Mouse (Mus musculus) layer of hippocampus, postnatal 36 days (tissue): ENCODE measurements around the gene Akap9. TPM values are rescaled to one million over a fixed set of nuclear protein-coding genes. Genes with fewer than 3 reads are reported as not detected.
"Not testable (repeated sequence)": the region's sequence is repeated elsewhere in the genome, so short reads cannot be mapped to it uniquely, and the experiment has no call there.

Experiments used
- DNase-seq, 2 experiments: peaks; one replicate each; pipeline ENCODE4 v3.0.0; 2022
- total RNA-seq, 2 experiments: library from RNA; stranded (reverse); gene quantifications; 2 replicates each; pipeline ENCODE4 v1.2.3; 2021

The Akap9 gene
- 10 to 100 TPM; 69.9 to 72.0 TPM for total RNA-seq

GRCm38 (mm10) chr5:3927801-3928689 is at the start of gene Akap9:
Gene Akap9, plus strand, starts transcription at chr5:3928054.
- DNase-seq = peak; percentile 59 to 65

GRCm38 (mm10) chr5:3886862-3887261 is 41.0 kb upstream of the Akap9 start:
- DNase-seq = not testable (repeated sequence)

- no peak for DNase-seq
Observed at GRCm38 (mm10) chr5:3889201-3889600, 38.7 kb upstream of the Akap9 start.

- DNase-seq = peak; percentile 18 to 22
Observed at GRCm38 (mm10) chr5:3893459-3894293, 34.2 kb upstream of the Akap9 start, which contains the start of gene Mterf1a. Gene Mterf1a, minus strand, starts transcription at chr5:3893933.

DNA sequence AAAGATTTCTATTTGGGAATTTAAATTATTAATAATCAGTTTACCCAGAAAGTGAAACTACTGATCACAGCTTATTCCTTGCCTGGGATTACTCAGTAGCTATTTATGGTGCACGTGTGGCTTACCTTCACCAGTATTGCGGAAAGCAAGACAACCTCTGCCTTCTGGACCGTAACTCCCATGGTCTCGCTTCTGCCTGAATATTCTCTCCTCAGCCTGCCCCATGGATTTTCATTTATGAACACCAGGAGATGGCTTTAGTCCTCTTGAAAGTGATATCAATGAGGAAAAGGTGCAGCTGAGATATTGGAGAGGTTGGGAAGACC is 33.6 kb upstream of the Akap9 start:
- DNase-seq = not testable (repeated sequence)

DNA sequence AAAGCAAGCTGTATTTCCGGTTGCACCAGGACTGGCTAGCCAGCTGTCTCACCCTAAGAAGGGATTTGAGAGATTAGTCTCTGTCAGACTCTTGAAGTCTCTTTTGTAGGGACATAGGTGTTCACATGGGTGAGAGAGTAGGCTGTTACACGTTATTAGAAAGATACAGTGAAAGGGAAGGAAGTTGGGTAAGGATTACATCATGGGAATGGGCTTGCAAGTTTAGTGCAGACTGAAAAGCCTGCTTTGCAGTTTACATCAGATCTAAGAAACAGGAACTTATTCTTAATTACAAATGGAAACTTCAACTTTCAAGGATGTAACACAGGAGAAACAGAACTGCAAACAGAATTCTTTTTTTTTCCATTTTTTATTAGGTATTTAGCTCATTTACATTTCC is 22.4 kb upstream of the Akap9 start:
- DNase-seq = no peak

DNA sequence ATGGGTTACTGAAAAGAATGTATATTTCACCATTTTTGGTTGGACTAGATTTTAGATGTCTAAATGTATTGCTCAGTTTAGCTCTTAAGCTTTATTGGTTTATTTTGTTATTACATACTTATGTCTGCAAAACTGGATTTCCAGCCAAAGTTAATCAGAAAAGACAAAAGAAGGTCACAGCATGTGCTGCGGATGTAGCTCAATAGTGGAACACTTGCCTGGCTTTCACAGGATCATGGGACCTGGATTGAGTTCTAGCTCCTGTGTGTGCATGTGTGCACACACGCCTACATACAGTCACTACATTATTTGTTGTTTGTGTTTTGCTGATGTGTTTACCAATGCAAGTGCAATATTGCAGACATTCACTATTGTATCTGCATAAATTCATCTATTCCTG is 5.5 kb upstream of the Akap9 start:
- no peak for DNase-seq

DNA sequence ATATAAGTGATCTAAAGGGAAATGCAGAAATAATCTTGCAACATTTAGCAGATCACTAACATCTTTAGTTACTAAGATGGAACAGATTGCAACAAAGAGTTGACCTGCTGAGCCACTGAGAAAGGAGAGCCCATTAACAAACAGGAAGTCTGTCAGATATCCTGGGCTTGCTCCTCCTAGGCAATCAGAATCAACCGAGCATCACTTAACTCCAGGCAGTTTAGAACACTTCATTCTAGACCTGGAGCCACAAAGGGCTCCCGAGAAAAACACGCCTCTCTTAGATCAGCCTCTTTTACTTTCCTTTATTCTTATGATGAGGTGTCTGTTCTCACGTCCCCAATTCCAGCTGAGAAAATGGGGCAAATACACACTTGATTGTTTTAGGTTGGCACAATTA is 1.2 kb upstream of the Akap9 start:
- no peak for DNase-seq

DNA sequence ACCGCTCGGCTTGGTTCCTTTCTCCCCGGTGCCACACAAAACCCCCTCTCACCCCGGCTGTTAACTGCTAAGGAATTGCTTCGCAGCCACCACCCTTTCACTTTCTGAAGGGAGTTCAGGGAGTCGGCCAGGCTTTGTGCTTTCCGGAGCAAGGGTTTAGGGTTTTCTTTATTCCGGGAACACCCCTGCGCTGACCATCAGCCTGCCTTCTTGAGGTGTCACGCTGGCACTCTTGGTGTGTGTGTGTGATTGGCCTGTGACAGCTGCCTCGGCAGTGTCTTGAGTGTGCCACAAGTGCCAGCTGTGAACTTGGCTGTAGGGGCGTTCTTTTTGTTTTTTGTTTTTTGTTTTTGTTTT is 814 bp downstream of the Akap9 start:
- DNase-seq = peak; percentile 9 to 15

GRCm38 (mm10) chr5:3930760-3931159 is 2.9 kb downstream of the Akap9 start:
- no peak for DNase-seq

- no peak for DNase-seq
Observed at GRCm38 (mm10) chr5:3931636-3932035, 3.8 kb downstream of the Akap9 start.

GRCm38 (mm10) chr5:3933551-3933950 is 5.7 kb downstream of the Akap9 start:
- no peak for DNase-seq

DNA sequence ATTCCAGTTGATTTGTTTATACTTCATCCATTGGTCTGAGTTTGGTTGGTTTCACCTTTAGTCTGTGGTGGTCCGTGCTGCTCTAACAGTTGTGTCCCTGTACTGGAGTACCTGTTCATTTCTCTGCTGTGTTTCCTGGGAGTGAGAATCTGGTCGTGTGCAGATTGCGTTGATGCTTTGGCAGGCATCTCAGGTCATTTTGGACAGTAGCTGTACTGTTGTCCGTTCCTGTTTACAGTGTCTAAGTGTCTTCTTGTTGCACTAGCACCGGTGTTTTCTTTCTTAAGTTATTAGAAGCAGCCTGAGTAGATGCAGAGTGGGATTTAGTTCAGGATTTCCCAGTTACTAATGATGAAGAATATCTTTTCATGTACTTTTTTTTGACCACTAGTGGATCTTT is 7.4 kb downstream of the Akap9 start:
- DNase-seq = no peak

DNA sequence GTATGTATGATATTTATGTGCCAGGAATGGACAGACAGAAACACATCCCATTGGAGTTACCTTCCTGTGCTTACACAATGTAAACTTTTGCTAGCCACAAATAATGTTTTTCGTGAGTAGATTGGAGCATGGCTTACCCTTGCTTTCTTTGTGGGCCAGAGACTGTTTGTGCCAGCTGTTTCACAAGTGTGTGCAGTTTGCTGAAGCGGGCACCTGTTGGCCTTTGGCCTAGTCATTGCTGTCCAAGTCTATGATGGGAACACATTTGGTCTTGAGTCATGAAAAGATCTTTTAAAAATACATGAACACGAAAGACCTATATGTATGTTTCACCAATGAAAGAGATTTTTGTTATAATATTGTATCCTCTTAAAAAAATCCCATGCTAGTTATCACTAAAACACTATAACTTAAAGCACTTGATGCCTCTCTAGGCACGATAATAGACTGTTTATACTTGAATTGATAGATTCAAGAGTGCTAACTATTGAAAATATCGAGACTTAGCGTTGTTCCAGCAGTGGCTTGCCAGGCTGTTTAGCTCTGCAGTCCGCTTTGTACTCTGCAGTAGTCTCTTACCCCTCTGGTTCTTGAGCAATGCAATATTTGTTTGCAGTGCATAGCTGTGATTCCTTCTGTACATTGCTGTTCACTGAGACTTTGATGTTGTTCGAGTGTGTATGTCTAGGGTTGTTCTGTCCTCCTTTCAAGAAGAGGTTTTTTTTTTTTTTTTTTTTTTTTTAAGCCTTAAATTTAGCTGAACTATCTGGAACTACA is 8.1 kb downstream of the Akap9 start:
- DNase-seq = no peak

DNA sequence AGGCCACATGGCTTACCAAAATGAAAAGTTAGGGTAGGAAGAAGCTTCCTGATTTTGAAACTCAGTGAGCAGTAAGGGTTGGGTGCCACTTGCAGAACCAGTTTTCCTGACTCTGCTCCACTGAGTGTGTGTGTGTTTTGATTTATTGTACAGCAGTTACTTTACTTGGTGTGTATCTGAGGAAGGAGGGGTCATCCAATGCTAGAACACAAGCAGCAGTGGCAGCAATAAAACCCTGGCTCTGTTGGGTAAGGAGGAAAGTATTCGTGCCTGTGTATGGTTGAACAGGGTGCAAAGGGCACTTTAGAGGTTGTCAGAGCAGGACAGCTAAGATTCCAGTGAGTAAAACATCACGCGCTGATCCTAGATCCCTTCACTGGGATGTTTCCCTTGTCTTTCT is 11.1 kb downstream of the Akap9 start:
- no peak for DNase-seq

DNA sequence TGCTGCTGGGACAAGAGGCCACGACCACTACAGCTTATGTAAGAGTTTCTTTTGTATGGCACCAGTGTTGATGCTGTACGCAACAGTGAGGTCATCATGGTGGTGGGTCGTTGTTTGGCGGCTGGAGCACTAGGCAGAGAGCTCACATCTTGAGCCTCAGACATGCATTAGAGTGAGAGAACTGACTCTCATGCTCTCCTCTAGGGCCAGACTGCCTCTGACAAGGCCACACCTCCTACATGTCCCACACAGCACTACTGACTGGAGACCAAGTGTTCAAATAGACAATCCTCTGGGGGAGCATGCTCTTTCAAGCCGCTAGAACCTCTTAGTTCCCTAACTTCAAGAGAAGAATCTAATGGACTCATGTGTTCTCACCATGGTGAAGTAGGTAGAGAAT is 11.5 kb downstream of the Akap9 start:
- no peak for DNase-seq

DNA sequence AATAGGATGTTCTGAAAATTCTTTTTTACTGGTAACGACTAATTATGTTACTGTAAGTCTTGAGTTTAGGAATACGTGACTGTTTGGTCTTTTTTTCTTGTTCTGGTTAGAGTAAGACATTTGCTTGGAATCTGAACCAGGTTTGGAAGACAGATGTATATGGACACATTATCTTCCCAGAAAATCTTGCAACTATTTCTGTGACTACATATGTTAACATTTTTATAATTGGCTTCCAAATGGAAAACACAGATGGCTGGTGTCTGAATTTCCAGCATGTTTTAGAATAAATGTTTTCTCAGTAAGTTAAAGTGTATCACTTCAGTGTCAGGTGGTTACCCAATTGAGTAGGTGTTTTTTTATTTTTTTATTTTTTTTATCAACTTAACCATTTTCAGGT is 13.4 kb downstream of the Akap9 start:
- DNase-seq = no peak

GRCm38 (mm10) chr5:3943169-3943568 is 15.3 kb downstream of the Akap9 start:
- DNase-seq = not testable (repeated sequence)

DNA sequence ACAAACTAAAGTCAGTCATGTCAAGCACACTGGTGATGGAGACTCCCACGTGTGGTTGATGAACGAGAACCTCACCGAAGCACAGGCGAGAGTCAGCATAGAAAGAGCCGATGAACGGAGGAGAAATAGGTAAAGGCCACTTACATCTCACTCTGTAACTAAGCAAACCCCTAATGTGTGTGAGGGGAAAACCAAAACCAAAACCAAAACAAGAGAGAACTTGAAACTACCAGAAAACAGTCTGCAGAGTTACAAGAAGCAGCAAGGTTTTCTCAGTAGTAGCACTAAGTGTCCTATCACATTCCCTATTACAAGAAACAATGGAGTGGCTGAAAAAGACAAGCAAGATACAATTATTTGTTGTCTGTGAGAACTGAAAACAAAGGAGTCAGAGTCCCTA is 24.6 kb downstream of the Akap9 start:
- DNase-seq = no peak

DNA sequence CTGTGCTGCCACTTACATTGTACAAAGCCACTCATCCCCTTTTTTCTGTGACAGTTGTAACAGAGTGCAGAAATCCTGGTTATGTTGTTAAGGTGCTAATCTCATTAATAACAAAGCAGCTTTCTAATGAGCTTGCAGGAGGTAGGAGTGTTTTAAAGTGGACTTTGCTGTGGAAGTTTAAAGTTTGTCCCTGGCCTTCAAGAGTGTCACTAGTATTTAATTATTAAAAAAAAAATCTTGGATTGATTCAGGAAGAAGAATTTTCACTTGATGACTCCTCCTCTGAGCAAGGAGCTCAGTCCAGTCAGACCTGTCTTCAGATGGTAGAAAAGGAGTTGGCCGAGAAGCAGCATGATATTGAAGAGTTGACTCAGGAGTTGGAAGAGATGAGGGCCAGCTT is 26.7 kb downstream of the Akap9 start:
- no peak for DNase-seq

- DNase-seq = no peak
Observed at GRCm38 (mm10) chr5:3961286-3961685, 33.4 kb downstream of the Akap9 start.

DNA sequence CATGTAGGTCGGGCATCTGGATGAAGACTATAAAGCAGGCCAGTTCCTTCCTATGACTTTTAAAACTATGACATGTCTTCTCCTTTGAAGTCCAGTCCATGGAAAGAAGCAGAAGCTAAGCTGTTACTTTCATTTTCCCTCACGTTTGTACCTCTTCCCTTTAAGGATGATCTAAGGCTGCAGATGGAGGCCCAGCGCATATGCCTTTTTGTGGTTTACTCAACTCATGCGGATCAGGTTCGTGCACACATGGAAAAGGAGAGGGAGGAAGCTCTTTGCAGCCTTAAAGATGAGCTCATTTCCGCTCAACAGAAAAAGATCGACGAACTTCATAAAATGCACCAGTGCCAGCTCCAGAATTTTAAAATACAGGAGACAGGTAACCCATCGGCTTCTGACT is 40.6 kb downstream of the Akap9 start:
- no peak for DNase-seq

DNA sequence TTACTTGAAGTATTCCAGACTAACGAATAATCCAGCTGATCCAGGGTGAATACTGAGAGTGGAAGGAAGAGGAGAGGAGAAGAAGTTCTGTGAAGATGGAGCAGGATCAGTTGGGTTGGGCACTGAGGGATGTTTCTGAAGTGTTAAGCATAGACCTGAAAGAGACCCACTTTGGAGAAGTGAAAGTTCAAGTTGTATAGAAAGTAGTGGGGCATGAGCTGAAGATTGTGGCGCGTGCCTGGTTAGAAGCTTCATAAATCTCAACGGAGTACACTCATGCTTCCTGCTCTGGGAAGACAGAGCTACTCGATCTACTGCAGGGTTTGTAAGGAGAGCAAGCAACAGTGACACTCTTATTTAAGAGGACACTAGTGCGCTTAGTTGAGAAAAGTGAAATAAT is 41.3 kb downstream of the Akap9 start:
- no peak for DNase-seq
